Mouse (Mus musculus) skeletal muscle tissue, postnatal 0 days (tissue): ENCODE measurements around the gene Olfr656. TPM values are rescaled to one million over a fixed set of nuclear protein-coding genes. Genes with fewer than 3 reads are reported as not detected.

Source experiments
- polyA plus RNA-seq: library from polyadenylated mRNA; unstranded; fragments of >200 nt; fragmentation: Nextera tagmentation; extraction: Ambion mirVana; gene quantifications from 2 replicates; pipeline ENCODE4 v1.2.1, GENCODE M21; 2015

Gene Olfr656
- polyA plus RNA-seq, result not detected in 2 replicates

GRCm38 (mm10) chr7:104613655-104614054 is at the start of gene Olfr656:
Gene Olfr656, plus strand, starts transcription at chr7:104613955.

GRCm38 (mm10) chr7:104577014-104577413 is 36.7 kb upstream of the Olfr656 start, which contains the start of gene Olfr653:
Gene Olfr653, plus strand, starts transcription at chr7:104577314.

DNA sequence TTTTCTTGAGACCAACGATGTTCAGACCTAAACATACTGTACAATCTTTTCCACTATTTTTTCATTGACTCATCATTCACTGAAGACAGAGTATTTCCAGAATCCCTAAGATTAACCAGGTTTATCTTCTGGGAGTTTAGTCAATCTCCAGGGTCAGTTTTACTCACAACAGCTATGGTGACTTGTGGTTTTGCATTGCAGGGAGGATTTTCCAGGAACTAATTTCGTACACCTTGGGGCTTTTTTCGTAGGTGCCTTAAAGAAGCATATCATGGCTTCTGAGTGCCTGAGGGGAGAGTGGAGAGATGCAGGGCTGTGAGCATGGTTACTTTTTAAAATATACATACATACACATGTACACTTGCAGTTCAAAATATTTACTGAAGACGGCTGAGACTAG is 27.0 kb upstream of the Olfr656 start, which contains the start of gene Olfr654:
TSS of gene Olfr654 (plus strand) at position 301 of the 400 bp plus-strand sequence.

GRCm38 (mm10) chr7:104601679-104602078 is 12.1 kb upstream of the Olfr656 start, which contains the start of gene Olfr655:
Gene Olfr655, minus strand, starts transcription at chr7:104601779.

DNA sequence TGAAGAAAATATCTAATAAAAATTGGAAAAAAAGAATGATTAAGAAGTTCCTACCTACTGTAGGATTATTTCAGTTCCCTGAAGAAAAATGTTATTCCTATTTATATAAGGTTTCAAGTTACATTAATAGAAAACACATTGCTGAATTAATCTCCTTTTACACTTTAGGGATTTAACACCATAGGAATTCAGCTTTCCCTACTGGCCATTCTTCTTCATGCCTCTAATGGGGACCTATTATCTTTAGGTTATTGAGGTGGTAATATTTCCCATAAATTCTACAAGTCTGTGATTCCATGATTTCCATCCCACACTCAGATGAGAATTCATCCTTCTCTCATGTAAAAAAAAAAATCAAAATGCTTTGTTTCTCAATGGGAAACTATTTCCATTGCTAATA is 10.7 kb downstream of the Olfr656 start, which contains the start of gene Olfr657:
TSS of gene Olfr657 (plus strand) at position 301 of the 400 bp plus-strand sequence.

DNA sequence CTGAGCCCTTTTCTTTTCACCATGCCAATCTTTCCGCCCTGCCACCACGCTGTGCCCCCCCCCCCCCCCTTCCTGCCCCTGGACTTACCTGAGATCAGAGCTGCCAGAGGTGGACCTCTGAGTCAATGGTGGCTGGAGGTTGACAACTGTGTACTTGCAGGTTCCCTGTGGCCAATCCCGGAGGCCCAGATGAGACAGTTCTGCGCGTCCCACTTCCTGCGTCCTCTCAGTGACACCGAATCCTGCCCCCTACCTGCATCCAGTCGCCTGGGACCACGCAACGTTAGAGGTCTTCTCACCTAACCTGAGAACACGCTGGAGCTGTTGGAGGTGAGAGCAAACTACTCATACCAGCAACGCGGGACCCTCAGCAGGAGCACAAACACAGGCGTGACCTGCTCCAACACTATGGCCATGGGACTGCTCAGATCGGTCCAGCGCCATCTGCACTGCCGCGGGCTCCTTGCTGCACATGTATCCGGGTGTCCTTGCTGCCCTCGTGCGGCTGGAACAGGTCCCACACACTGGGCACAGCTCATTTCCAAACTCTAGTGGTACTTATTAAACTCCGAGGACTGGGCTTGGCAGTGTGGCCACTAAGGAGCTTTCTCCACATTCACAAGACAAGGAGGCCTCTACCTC is 33.2 kb downstream of the Olfr656 start, which contains the start of gene Olfr658:
TSS of gene Olfr658 (minus strand) at position 465 of the 642 bp plus-strand sequence.

GRCm38 (mm10) chr7:104666453-104666852 is 52.7 kb downstream of the Olfr656 start, which contains the start of gene Olfr659:
Gene Olfr659, plus strand, starts transcription at chr7:104666753.

Other genes starting within 250 kb of the Olfr656 start
- 0.12 and 0.28 TPM in 2 replicates for gene Trim30b, start 244.1 kb upstream of the Olfr656 start, polyA plus RNA-seq
- gene Trim30c, start 213.1 kb upstream of the Olfr656 start, polyA plus RNA-seq, result 0.14 and 0.54 TPM in 2 replicates
- gene Trim30a, start 148.8 kb upstream of the Olfr656 start, polyA plus RNA-seq, result 2.5 and 2.7 TPM in 2 replicates
- gene Trim30d, start 106.1 kb upstream of the Olfr656 start, polyA plus RNA-seq, result 0.68 and 1.2 TPM in 2 replicates
- gene Olfr651, start 63.8 kb upstream of the Olfr656 start, polyA plus RNA-seq, result not detected in 2 replicates
- gene Olfr652, start 53.1 kb upstream of the Olfr656 start, polyA plus RNA-seq, result not detected in 2 replicates
- gene Olfr653, start 36.6 kb upstream of the Olfr656 start, polyA plus RNA-seq, result not detected in 2 replicates
- gene Olfr654, start 26.9 kb upstream of the Olfr656 start, polyA plus RNA-seq, result not detected in 2 replicates
- not detected in 2 replicates for gene Olfr655, start 12.2 kb upstream of the Olfr656 start, polyA plus RNA-seq
- not detected in 2 replicates for gene Olfr657, start 10.8 kb downstream of the Olfr656 start, polyA plus RNA-seq
- not detected in 2 replicates for gene Olfr658, start 33.4 kb downstream of the Olfr656 start, polyA plus RNA-seq
- gene Olfr659, start 52.8 kb downstream of the Olfr656 start, polyA plus RNA-seq, result not detected in 2 replicates
- not detected in 2 replicates for gene Olfr661, start 72.5 kb downstream of the Olfr656 start, polyA plus RNA-seq
- not detected in 2 replicates for gene Usp17le, start 163.5 kb downstream of the Olfr656 start, polyA plus RNA-seq
- not detected in 2 replicates for gene Usp17lb, start 228.6 kb downstream of the Olfr656 start, polyA plus RNA-seq
- gene Usp17la, start 243.1 kb downstream of the Olfr656 start, polyA plus RNA-seq, result not detected in 2 replicates